Mouse (Mus musculus) heart, postnatal 10 days (tissue): ENCODE measurements around the gene Cd2bp2. TPM values are rescaled to one million over a fixed set of nuclear protein-coding genes. Genes with fewer than 3 reads are reported as not detected.
"Not testable (repeated sequence)": the region's sequence is repeated elsewhere in the genome, so short reads cannot be mapped to it uniquely, and the experiment has no call there.

Experiments
- DNase-seq, 2 experiments: peaks; one replicate each; pipeline ENCODE4 v3.0.0; 2021
- intact Hi-C: fragments of 180-260 bp; cut with DNase I; formaldehyde crosslinking; loops from one replicate; pipeline ENCODE4 v1.15.1; 2025
- total RNA-seq, 2 experiments: library from RNA; stranded (reverse); gene quantifications; 2 replicates each; pipeline ENCODE4 v1.2.3; 2021

The Cd2bp2 gene
- total RNA-seq, 2 experiments from 2014 or later: 46.8 to 49.2 TPM

GRCm38 (mm10) chr7:127194011-127194632 lies 1.7 kb downstream of the Cd2bp2 start:
- intact Hi-C loops: no loop called here
- DNase-seq: no peak

- DNase-seq: no peak
- intact Hi-C loops: no loop called here
Measured at GRCm38 (mm10) chr7:127192989-127193388, 2.9 kb downstream of the Cd2bp2 start.

GRCm38 (mm10) chr7:127190672-127191071 lies 5.2 kb downstream of the Cd2bp2 start:
- no peak for DNase-seq
- intact Hi-C loops: no loop called here

GRCm38 (mm10) chr7:127188305-127189276 lies 7.3 kb downstream of the Cd2bp2 start:
- intact Hi-C loops: no loop called here

GRCm38 (mm10) chr7:127187351-127187750 lies 8.5 kb downstream of the Cd2bp2 start:
- intact Hi-C loops: loop anchor here (2.0 kb wide), 1 partner anchor 69 kb away; no protein-coding TSS in a partner anchor
- no peak for DNase-seq

More at GRCm38 (mm10) chr7:127188305-127189276, 7.3 kb downstream of the Cd2bp2 start:
- DNase-seq: no peak

GRCm38 (mm10) chr7:127185601-127186000 lies 10.2 kb downstream of the Cd2bp2 start:
- intact Hi-C loops: loop anchor here (2.0 kb wide), 1 partner anchor 57 kb away; no protein-coding TSS in a partner anchor
- no peak for DNase-seq

- DNase-seq: no peak
Measured at GRCm38 (mm10) chr7:127184720-127185119, 11.1 kb downstream of the Cd2bp2 start.

GRCm38 (mm10) chr7:127183828-127184227 lies 12.0 kb downstream of the Cd2bp2 start:
- peak in 1 of 2 experiments; percentile 43 for DNase-seq
- intact Hi-C loops: loop anchor here (2.0 to 5.0 kb wide), 2 partner anchors 42 to 55 kb away; no protein-coding TSS in a partner anchor

More at GRCm38 (mm10) chr7:127184720-127185119, 11.1 kb downstream of the Cd2bp2 start:
- intact Hi-C loops: loop anchor here (2.0 to 5.0 kb wide), 2 partner anchors 42 to 56 kb away; no protein-coding TSS in a partner anchor

- intact Hi-C loops: loop anchor here (5.0 kb wide), 1 partner anchor 41 kb away; no protein-coding TSS in a partner anchor
- no peak for DNase-seq
Measured at GRCm38 (mm10) chr7:127183345-127183744, 12.5 kb downstream of the Cd2bp2 start.

GRCm38 (mm10) chr7:127181724-127182123 lies 14.1 kb downstream of the Cd2bp2 start:
- DNase-seq: not testable (repeated sequence)
- intact Hi-C loops: loop anchor here (5.0 kb wide), 1 partner anchor 39 kb away; no protein-coding TSS in a partner anchor

GRCm38 (mm10) chr7:127180783-127181182 lies 15.1 kb downstream of the Cd2bp2 start:
- no peak for DNase-seq
- intact Hi-C loops: loop anchor here (5.0 kb wide), 1 partner anchor 38 kb away; no protein-coding TSS in a partner anchor

- intact Hi-C loops: no loop called here
- DNase-seq: no peak
Measured at GRCm38 (mm10) chr7:127176937-127177336, 18.9 kb downstream of the Cd2bp2 start.

- intact Hi-C loops: no loop called here
- DNase-seq: no peak
Measured at GRCm38 (mm10) chr7:127166501-127166900, 29.3 kb downstream of the Cd2bp2 start.

- no peak for DNase-seq
- intact Hi-C loops: no loop called here
Measured at GRCm38 (mm10) chr7:127165607-127166493, 30.0 kb downstream of the Cd2bp2 start.

GRCm38 (mm10) chr7:127164002-127164401 lies 31.8 kb downstream of the Cd2bp2 start:
- no peak for DNase-seq
- intact Hi-C loops: no loop called here

- no peak for DNase-seq
- intact Hi-C loops: no loop called here
Measured at GRCm38 (mm10) chr7:127162546-127162945, 33.3 kb downstream of the Cd2bp2 start.

- intact Hi-C loops: no loop called here
- no peak for DNase-seq
Measured at GRCm38 (mm10) chr7:127157548-127157947, 38.3 kb downstream of the Cd2bp2 start.

- intact Hi-C loops: no loop called here
- DNase-seq: no peak
Measured at GRCm38 (mm10) chr7:127153477-127153876, 42.4 kb downstream of the Cd2bp2 start.

- intact Hi-C loops: no loop called here
Measured at GRCm38 (mm10) chr7:127152464-127152863, 43.4 kb downstream of the Cd2bp2 start.

GRCm38 (mm10) chr7:127147901-127148300 lies 47.9 kb downstream of the Cd2bp2 start:
- peak in 1 of 2 experiments; percentile 9 for DNase-seq
- intact Hi-C loops: no loop called here

More at GRCm38 (mm10) chr7:127152464-127152863, 43.4 kb downstream of the Cd2bp2 start:
- DNase-seq: no peak
